Mouse (Mus musculus): ENCODE measurements at regions not wholly inside any gene's neighbourhood (a gene's known extent, or its start where the extent isn't known, plus 50 kb on each side); places are given as distances from the start of the nearest gene placed in this dataset.
"Not testable (repeated sequence)": the region's sequence is repeated elsewhere in the genome, so short reads cannot be mapped to it uniquely, and the experiment has no call there.

GRCm38 (mm10) chr3:153144217-153144616 lies 162.2 kb upstream of the St6galnac5 start:
- no peak for DNase-seq (ENCODE audit: low spot score)

- no peak for DNase-seq (ENCODE audit: low spot score)
These were observed 158.9 kb upstream of the St6galnac5 start for GRCm38 (mm10) chr3:153140985-153141384.

DNA sequence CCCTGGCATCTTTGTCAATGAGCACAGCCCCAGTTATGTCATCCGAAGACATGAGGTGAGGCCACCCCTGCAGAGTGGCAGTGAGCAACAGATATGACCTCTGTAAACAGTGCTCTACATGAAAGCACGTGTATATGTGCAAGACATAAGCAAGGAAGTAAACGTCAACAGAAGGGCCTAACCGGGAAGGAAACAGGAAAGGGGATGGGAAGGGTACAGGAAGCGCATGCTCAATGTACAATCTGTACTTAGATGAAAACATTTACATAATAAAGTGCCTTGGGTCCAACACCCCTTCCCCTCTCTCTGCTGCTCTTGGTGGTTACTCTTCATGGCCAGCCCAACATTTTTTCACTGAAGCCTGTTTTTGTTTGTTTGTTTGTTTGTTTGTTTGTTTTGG lies 143.3 kb upstream of the St6galnac5 start:
- DNase-seq (ENCODE audit: low spot score) = no peak

DNA sequence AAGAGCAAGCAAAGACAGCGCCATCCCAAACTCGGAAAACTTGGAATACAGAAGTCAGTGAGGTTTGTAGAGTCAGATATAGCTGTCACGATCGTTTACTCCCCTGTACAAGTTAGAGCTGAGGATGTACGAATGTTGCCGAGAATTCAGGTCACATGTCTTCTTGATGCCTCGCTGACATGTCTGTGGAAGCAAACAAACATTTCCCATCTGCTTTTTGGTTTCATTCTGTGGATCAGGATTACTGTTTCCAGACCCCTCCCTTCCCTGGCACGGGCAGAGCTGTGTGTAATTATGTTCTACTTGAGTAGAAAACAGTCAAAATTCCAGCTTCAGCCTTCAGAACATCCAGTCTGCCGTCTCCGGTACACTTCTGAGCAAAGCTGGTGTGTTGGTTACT lies 139.9 kb upstream of the St6galnac5 start:
- DNase-seq (ENCODE audit: low spot score) = no peak

- DNase-seq (ENCODE audit: low spot score) = no peak
These were observed 137.1 kb upstream of the St6galnac5 start for GRCm38 (mm10) chr3:153119142-153119541.

GRCm38 (mm10) chr3:153118643-153119042 lies 136.6 kb upstream of the St6galnac5 start:
- no peak for DNase-seq (ENCODE audit: low spot score)

- DNase-seq (ENCODE audit: low spot score) = no peak
These were observed 123.5 kb upstream of the St6galnac5 start for GRCm38 (mm10) chr3:153105591-153105990.

- DNase-seq (ENCODE audit: low spot score) = not testable (repeated sequence)
These were observed 108.5 kb upstream of the St6galnac5 start for GRCm38 (mm10) chr3:153090572-153090971.

- peak; percentile 30 for DNase-seq (ENCODE audit: low spot score)
These were observed 103.2 kb upstream of the St6galnac5 start for GRCm38 (mm10) chr3:153085096-153085788.

GRCm38 (mm10) chr3:153084226-153085095 lies 102.4 kb upstream of the St6galnac5 start:
- DNase-seq (ENCODE audit: low spot score) = no peak

- DNase-seq (ENCODE audit: low spot score) = no peak
These were observed 98.3 kb upstream of the St6galnac5 start for GRCm38 (mm10) chr3:153080371-153080770.

DNA sequence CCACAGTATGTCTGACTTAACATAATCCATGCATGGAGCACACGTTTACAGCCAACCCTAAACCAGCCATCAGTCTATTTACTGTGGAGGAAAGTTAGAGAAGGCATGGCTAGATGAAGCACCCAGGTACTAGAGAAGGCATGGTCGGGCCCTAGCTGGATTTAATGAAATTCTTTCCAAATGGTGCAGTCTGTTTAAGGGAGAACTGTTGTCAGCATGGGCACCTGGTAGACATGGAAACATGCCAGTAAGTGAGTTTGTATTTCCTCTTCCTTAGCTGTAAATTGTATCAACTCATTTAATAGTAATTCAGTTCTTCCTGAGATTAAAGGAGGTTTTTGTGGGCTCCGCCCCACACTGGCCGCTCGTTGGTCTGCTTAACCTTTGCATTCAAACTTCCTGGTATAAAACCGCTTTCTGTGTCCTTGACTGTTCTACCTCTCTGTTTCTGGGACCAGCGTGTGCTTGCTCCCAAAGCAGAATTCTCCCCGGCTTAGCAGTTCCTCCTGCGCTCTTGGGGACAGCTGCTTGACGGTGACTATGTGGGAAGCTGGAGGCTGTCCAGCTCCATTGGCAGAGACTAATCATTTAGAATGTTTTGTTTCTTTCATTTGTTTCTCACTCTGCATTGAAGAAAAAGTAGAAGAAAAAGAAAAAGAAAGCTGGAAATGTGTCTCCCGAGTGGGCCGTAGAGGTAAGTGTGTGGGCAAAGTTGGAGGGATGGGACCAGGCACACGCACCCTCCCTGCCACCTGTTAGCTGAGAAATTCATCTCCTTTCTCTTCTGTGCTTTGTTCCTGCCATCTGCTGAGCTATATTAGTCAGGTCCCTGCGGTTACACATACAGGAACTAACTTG lies 96.0 kb upstream of the St6galnac5 start:
- DNase-seq (ENCODE audit: low spot score) = no peak

- no peak for DNase-seq (ENCODE audit: low spot score)
These were observed 90.3 kb upstream of the St6galnac5 start for GRCm38 (mm10) chr3:153072200-153072919.

DNA sequence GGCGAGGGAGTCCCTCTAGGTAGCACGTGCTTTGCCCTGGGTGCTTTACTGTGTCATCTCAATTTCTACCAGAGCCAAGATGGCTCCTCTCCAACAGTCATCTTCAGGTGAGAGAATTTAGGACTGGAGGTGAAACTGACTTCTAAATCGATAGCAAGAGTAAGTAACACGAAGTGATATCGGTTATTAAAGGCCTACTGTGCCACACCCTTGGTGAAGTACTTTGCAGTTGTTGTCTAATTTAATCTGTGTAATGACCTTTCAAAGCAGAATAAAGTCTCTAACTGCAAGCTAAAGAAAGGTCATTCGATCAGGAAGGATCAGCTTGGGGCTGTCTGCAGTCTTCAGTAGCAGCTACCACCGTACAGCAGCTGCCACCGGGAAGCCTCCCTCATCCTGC lies 89.5 kb upstream of the St6galnac5 start:
- DNase-seq (ENCODE audit: low spot score) = no peak

DNA sequence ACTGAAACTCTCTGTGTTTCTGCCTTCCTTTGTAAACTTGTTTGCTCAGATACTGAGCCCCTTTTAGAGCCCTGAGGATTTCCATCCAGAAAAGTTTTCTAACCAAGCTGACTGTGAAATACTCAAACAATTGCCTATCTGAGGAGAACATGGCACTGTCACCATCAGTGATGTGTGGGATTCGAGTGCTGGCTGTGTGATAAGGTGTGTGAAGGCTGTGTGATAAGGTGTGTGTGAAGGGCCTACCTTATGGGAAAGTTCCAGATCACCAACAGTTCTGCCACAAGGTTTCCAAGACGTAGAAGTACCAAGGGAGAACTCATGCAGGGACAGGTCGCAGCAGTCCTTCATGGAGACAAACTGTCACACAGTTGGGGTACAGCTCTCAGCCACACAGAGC lies 89.1 kb upstream of the St6galnac5 start:
- no peak for DNase-seq (ENCODE audit: low spot score)

GRCm38 (mm10) chr3:153065890-153066289 lies 83.8 kb upstream of the St6galnac5 start:
- no peak for DNase-seq (ENCODE audit: low spot score)

DNA sequence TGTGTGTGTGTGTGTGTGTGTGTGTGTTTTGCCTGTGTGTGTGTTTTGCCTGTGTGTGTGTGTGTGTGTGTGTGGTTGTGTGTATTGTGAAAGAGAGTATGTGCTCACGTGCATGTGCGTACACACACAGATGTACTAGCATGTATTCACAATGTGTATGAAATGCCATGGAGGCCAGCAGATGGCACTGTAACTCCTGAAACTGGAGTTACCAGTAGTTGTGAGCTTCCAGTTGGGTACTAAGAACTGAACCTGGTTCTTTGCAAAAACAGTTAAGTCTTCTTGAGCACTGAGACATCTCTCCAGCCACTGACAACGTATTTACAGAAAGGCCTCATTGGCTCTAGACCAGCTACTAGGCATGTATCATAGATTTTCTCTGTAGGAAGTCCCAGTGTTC lies 71.1 kb upstream of the St6galnac5 start:
- DNase-seq (ENCODE audit: low spot score) = no peak

GRCm38 (mm10) chr3:153051566-153051965 lies 69.5 kb upstream of the St6galnac5 start:
- no peak for DNase-seq (ENCODE audit: low spot score)

GRCm38 (mm10) chr3:153045328-153045727 lies 63.3 kb upstream of the St6galnac5 start:
- DNase-seq (ENCODE audit: low spot score) = no peak

- DNase-seq (ENCODE audit: low spot score) = no peak
These were observed 51.9 kb upstream of the St6galnac5 start for GRCm38 (mm10) chr3:153033980-153034379.

Data from ovary, postnatal 36 days (tissue).